Mouse (Mus musculus) small intestine, adult 2 months (tissue): Measurements from ENCODE around the gene Pla2g3.

Experiments
- CTCF ChIP-seq: fragments of 200-500 bp; IDR thresholded peaks from 2 replicates; pipeline ENCODE4 v1.5.1; 2012; ENCODE audit warnings: low read depth, mild to moderate bottlenecking, control low read depth, inconsistent platforms, low read length, moderate library complexity, mixed read lengths; ENCODE audit not compliant: insufficient replicate concordance, insufficient read length; ENCODE audit errors: extremely low read depth
- POLR2A ChIP-seq: fragments of 200-500 bp; IDR thresholded peaks from 2 replicates; pipeline ENCODE4 v1.6.1; 2012; ENCODE audit warnings: low read depth, mild to moderate bottlenecking, control low read depth, inconsistent platforms, low read length, moderate library complexity

DNA sequence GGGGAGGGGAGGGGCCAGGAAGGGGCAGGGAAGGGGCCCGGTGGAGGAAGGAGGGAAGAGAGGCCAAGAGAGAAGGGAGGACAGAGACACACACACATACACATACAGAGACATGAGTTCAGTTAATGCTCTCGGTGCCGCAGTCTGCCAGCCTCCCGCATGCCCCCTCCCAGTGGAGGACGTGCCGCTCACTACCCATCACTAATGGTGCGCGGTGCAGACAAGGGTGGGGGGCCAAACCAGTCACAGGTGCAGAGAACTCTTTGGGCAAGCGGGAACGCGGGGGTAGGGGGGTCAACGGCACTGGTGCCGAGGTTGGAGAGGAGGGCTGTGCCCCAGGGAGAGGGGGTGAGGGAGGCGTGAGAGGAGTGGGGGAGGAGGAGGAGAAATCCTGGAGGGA lies 32.8 kb downstream of the Pla2g3 start:
- TF ChIP-seq CTCF (no peak), POLR2A (no peak)
